Mouse (Mus musculus) kidney, adult 2 months (tissue): Measurements from ENCODE around the gene Prp2. TPM values are rescaled to one million over a fixed set of nuclear protein-coding genes. Genes with fewer than 3 reads are reported as not detected.
"Not testable (repeated sequence)": the region's sequence is repeated elsewhere in the genome, so short reads cannot be mapped to it uniquely, and the experiment has no call there.

Experiments used
- DNase-seq: peaks from one replicate; pipeline ENCODE4 v3.0.0; 2021
- H3K27ac ChIP-seq: fragments of 200-500 bp; 2 replicates; pipeline ENCODE4 v1.5.1; 2012; ENCODE audit warnings: low read depth, low read length, control low read depth, inconsistent platforms; ENCODE audit not compliant: insufficient read depth
- H3K27me3 ChIP-seq: fragments of 200-500 bp; replicated peaks from 2 replicates; pipeline ENCODE4 v1.6.1; 2012; ENCODE audit warnings: mild to moderate bottlenecking, moderate library complexity, low read length, inconsistent platforms; ENCODE audit not compliant: control insufficient read depth, insufficient read depth
- H3K36me3 ChIP-seq: fragments of 200-500 bp; 2 replicates; pipeline ENCODE4 v1.6.1; 2012; ENCODE audit warnings: mild to moderate bottlenecking, moderate library complexity, low read length, inconsistent platforms; ENCODE audit not compliant: control insufficient read depth, insufficient read depth
- H3K4me1 ChIP-seq: fragments of 200-500 bp; 2 replicates; pipeline ENCODE4 v1.6.1; 2011; ENCODE audit warnings: low read length; ENCODE audit not compliant: control insufficient read depth, insufficient read depth
- H3K4me3 ChIP-seq: fragments of 200-500 bp; 2 replicates; pipeline ENCODE4 v1.5.1; 2011; ENCODE audit warnings: mild to moderate bottlenecking, low read depth, low read length, control low read depth; ENCODE audit not compliant: insufficient read depth
- CTCF ChIP-seq: fragments of 200-500 bp; conservative IDR thresholded peaks from 2 replicates; pipeline ENCODE4 v1.5.1; 2011; ENCODE audit warnings: low read depth, mild to moderate bottlenecking, control low read depth, low read length, moderate library complexity, mixed read lengths; ENCODE audit not compliant: insufficient read depth, insufficient read length
- POLR2A ChIP-seq: fragments of 200-500 bp; IDR thresholded peaks from one replicate; pipeline ENCODE4 v1.6.1; 2011; ENCODE audit warnings: low read depth, low read length, control low read depth
- WGBS: fragments of 180-500 bp; shearing (Covaris S2); methylation state at CpG from one replicate; pipeline ENCODE4 v1.1.7; 2018; 5-methylcytosine and 5-hydroxymethylcytosine counted together
- polyA plus RNA-seq: library from polyadenylated mRNA; depleted of rRNA; stranded (reverse); fragments of >200 nt; gene quantifications from 2 replicates; pipeline ENCODE4 v1.2.3, GENCODE M21; 2012; rRNA removed

Gene Prp2
- not detected in 2 replicates for polyA plus RNA-seq

DNA sequence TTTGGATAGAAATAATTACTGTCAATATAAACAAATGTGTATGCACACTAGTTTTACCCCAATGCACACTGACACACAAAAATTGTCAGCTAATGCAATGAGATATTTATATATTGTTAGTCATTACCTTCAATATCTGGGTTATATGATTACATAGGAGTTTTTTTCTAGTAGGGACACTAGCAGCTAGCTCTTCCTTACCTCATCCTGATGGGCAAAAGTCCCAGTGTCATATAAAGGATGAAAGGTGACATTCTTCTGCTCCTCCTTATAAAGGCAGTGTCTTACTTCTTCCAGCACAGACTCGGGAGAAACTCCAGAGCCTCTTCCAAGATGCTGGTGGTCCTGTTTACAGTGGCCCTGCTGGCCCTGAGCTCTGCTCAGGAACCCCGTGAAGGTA, at the start of gene Prp2:
Gene Prp2, plus strand, starts transcription at position 301 of the 400 bp plus-strand sequence.
- not testable (repeated sequence) for DNase-seq
- 57% methylated on average over 2 of the region's 2 CpGs for WGBS

DNA sequence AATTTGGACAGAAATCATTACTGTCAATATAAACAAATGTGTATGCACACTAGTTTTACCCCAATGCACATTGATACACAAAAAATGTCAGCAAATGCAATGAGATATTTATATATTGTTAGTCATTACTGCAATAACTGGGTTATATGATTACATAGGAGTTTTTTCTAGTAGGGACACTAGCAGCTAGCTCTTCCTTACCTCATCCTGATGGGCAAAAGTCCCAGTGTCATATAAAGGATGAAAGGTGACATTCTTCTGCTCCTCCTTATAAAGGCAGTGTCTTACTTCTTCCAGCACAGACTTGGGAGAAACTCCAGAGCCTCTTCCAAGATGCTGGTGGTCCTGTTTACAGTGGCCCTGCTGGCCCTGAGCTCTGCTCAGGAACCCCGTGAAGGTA, 26.2 kb upstream of the Prp2 start, which contains the start of gene Prh1:
Gene Prh1, plus strand, starts transcription at position 301 of the 400 bp plus-strand sequence.
- not testable (repeated sequence) for H3K27me3 ChIP-seq, H3K27ac ChIP-seq, H3K4me1 ChIP-seq, H3K36me3 ChIP-seq, DNase-seq, H3K4me3 ChIP-seq
- WGBS = 83% methylated on average over 1 of the region's 1 CpGs

More for the DNA sequence above, at the start of gene Prp2:
- H3K27ac ChIP-seq, H3K4me3 ChIP-seq, H3K27me3 ChIP-seq, H3K36me3 ChIP-seq, H3K4me1 ChIP-seq: not testable (repeated sequence)

DNA sequence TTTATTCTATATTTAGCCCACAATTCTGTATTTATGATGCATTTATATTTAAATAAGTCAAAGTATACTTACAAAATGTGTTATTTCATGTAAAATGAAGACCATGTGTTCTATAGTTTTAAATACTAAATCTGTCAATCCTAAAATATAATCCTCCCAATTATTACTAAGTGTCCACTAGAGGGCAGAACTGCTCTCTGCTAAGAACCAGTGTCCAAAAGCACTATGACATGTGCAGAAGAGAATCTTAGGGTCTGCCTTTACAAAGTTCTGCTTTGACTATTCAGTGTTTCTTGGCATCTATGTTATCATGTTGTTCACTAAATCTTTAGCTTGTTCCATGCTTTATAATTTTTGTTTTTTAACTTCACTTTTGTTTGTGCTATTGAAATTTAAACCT, 53.7 kb downstream of the Prp2 start:
- Histone ChIP-seq H3K4me1 (no peaks in the 10 kb centered on the region), H3K4me3 (no peak overlapping the region), H3K27ac (no peak overlapping the region), H3K36me3 (no peaks in the 10 kb centered on the region), H3K27me3 (no peaks in the 10 kb centered on the region)
- DNase-seq = peak; percentile 15
- no peak for TF ChIP-seq CTCF
- no peak for TF ChIP-seq POLR2A

Other genes starting within 250 kb of the Prp2 start
- gene Gm8882, start 231.8 kb upstream of the Prp2 start, polyA plus RNA-seq = not detected in 2 replicates
- not detected in 2 replicates for gene Prh1, start 26.1 kb upstream of the Prp2 start, polyA plus RNA-seq
- not detected in 2 replicates for gene A630073D07Rik, start 55.6 kb downstream of the Prp2 start, polyA plus RNA-seq
- gene Tas2r120, start 61.0 kb downstream of the Prp2 start, polyA plus RNA-seq = not detected in 2 replicates
- gene Tas2r121, start 105.1 kb downstream of the Prp2 start, polyA plus RNA-seq = not detected in 2 replicates
- gene Tas2r122, start 116.0 kb downstream of the Prp2 start, polyA plus RNA-seq = not detected in 2 replicates
- not detected in 2 replicates for gene Tas2r115, start 142.1 kb downstream of the Prp2 start, polyA plus RNA-seq
- gene Tas2r124, start 158.8 kb downstream of the Prp2 start, polyA plus RNA-seq = not detected in 2 replicates
- not detected in 2 replicates for gene Tas2r102, start 166.2 kb downstream of the Prp2 start, polyA plus RNA-seq
- not detected in 2 replicates for gene Tas2r136, start 182.2 kb downstream of the Prp2 start, polyA plus RNA-seq
- not detected in 2 replicates for gene Tas2r117, start 206.9 kb downstream of the Prp2 start, polyA plus RNA-seq